Mouse (Mus musculus): ENCODE results near the gene Sox10.
A peak's percentile ranks its signal among the peaks of the same experiment; 100 is the strongest.

DNA sequence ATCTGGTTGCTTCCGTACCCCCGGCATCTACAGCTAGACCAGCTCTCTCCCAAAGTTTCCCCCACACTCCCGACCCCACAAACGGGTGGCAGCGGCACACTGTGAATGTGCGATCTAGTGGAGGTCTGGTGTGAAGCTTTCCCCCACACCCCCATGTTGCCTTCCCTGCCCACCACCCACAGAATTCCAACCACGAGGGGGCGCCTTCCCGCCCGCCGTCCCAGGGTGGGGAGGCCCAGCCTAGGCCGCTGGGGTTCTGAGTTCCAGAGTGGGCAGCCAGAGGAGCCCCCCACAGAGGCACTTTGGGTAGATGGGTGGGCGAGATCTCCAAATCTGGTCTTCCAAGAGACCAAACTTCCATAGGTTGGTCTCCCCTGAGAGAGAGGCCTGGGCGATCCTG lies 2.2 kb downstream of the Sox10 start:
- TF ChIP-seq CTCF (IDR thresholded peaks at IDR 0.05; ENCODE audit: low read depth) (peak; percentile 35; the same call in 1 of the 2 replicates), EP300 (IDR thresholded peaks at IDR 0.05; ENCODE audit: low read depth) (no peak)
